Mouse (Mus musculus): ENCODE measurements around the gene Ak9. TPM values are rescaled to one million over a fixed set of nuclear protein-coding genes. Genes with fewer than 3 reads are reported as not detected.
A peak's percentile ranks its signal among the peaks of the same experiment; 100 is the strongest.

Gene Ak9
- polyA plus RNA-seq (2016; fragmentation: Nextera tagmentation; extraction: Ambion mirVana) = 0.35 and 0.44 TPM in 2 replicates

- Histone ChIP-seq H3K4me1 (peaks cover 9% of the 10 kb centered on the region), H3K4me3 (peak within 1 kb of the TSS; percentile 71), H3K4me2 (replicated peaks) (peak within 1 kb of the TSS; percentile 87), H3K36me3 (no peaks in the 10 kb centered on the region), H3K9ac (peak within 1 kb of the TSS; percentile 75), H3K27me3 (no peaks in the 10 kb centered on the region), H3K9me3 (replicated peaks) (no peaks in the 10 kb centered on the region), H3K27ac (peak within 1 kb of the TSS; percentile 78)
- ATAC-seq (ENCODE audit: low FRiP score) = peak; percentile 87
- WGBS = 1% methylated on average over 25 of the region's 25 CpGs
These were observed at the start of gene Ak9 for GRCm38 (mm10) chr10:41303639-41304444. Ak9 (plus strand) TSS chr10:41303980.

- Histone ChIP-seq H3K4me1 (no peaks in the 10 kb centered on the region), H3K9ac (no peak overlapping the region), H3K36me3 (peaks cover 23% of the 10 kb centered on the region), H3K27me3 (no peaks in the 10 kb centered on the region), H3K9me3 (replicated peaks) (no peaks in the 10 kb centered on the region), H3K27ac (no peak overlapping the region), H3K4me3 (no peak overlapping the region), H3K4me2 (replicated peaks) (no peak overlapping the region)
- ATAC-seq (ENCODE audit: low FRiP score) = no peak
- WGBS = 61% methylated on average over 8 of the region's 8 CpGs
These were observed 43.4 kb upstream of the Ak9 start for GRCm38 (mm10) chr10:41260243-41261006.

- no peak for ATAC-seq (ENCODE audit: low FRiP score)
- WGBS = 65% methylated on average over 1 of the region's 1 CpGs
- no peak overlapping the region for H3K9ac ChIP-seq
- peaks cover 17% of the 10 kb centered on the region for H3K36me3 ChIP-seq
- no peaks in the 10 kb centered on the region for H3K9me3 ChIP-seq (replicated peaks)
- H3K27ac ChIP-seq = no peak overlapping the region
- no peak overlapping the region for H3K4me3 ChIP-seq
- H3K27me3 ChIP-seq = no peaks in the 10 kb centered on the region
- H3K4me1 ChIP-seq = no peaks in the 10 kb centered on the region
- no peak overlapping the region for H3K4me2 ChIP-seq (replicated peaks)
These were observed 42.6 kb upstream of the Ak9 start for GRCm38 (mm10) chr10:41261218-41261617.

- H3K9ac ChIP-seq = no peak overlapping the region
- no peak overlapping the region for H3K4me3 ChIP-seq
- H3K27ac ChIP-seq = no peak overlapping the region
- H3K27me3 ChIP-seq = no peaks in the 10 kb centered on the region
- H3K9me3 ChIP-seq (replicated peaks) = no peaks in the 10 kb centered on the region
- no peak overlapping the region for H3K4me2 ChIP-seq (replicated peaks)
- no peaks in the 10 kb centered on the region for H3K4me1 ChIP-seq
- ATAC-seq (ENCODE audit: low FRiP score) = no peak
- peaks cover 16% of the 10 kb centered on the region for H3K36me3 ChIP-seq
These were observed 41.9 kb upstream of the Ak9 start for GRCm38 (mm10) chr10:41261889-41262288.

- Histone ChIP-seq H3K4me1 (no peaks in the 10 kb centered on the region), H3K4me2 (replicated peaks) (no peak overlapping the region), H3K27me3 (no peaks in the 10 kb centered on the region), H3K9ac (no peak overlapping the region), H3K4me3 (no peak overlapping the region), H3K27ac (no peak overlapping the region), H3K36me3 (peaks cover under 1% of the 10 kb centered on the region), H3K9me3 (replicated peaks) (no peaks in the 10 kb centered on the region)
- 44% methylated on average over 7 of the region's 7 CpGs for WGBS
- ATAC-seq (ENCODE audit: low FRiP score) = no peak
These were observed 31.9 kb upstream of the Ak9 start for GRCm38 (mm10) chr10:41271860-41272259.

GRCm38 (mm10) chr10:41274871-41275270, 28.9 kb upstream of the Ak9 start:
- WGBS = 88% methylated on average over 1 of the region's 1 CpGs
- no peak overlapping the region for H3K4me2 ChIP-seq (replicated peaks)

GRCm38 (mm10) chr10:41278808-41279207, 25.0 kb upstream of the Ak9 start:
- H3K27me3 ChIP-seq = no peaks in the 10 kb centered on the region
- H3K4me3 ChIP-seq = no peak overlapping the region
- no peaks in the 10 kb centered on the region for H3K9me3 ChIP-seq (replicated peaks)
- ATAC-seq (ENCODE audit: low FRiP score) = no peak
- no peak overlapping the region for H3K4me2 ChIP-seq (replicated peaks)
- no peak overlapping the region for H3K9ac ChIP-seq
- no peaks in the 10 kb centered on the region for H3K4me1 ChIP-seq
- peaks cover 7% of the 10 kb centered on the region for H3K36me3 ChIP-seq
- no peak overlapping the region for H3K27ac ChIP-seq
- 86% methylated on average over 1 of the region's 1 CpGs for WGBS

More at GRCm38 (mm10) chr10:41274871-41275270, 28.9 kb upstream of the Ak9 start:
- Histone ChIP-seq H3K27me3 (no peaks in the 10 kb centered on the region), H3K4me1 (no peaks in the 10 kb centered on the region), H3K27ac (no peak overlapping the region), H3K9ac (no peak overlapping the region), H3K36me3 (peaks cover 3% of the 10 kb centered on the region), H3K4me3 (no peak overlapping the region), H3K9me3 (replicated peaks) (no peaks in the 10 kb centered on the region)
- no peak for ATAC-seq (ENCODE audit: low FRiP score)

- no peak for ATAC-seq (ENCODE audit: low FRiP score)
- peaks cover 7% of the 10 kb centered on the region for H3K36me3 ChIP-seq
- 50% methylated on average over 6 of the region's 6 CpGs for WGBS
- H3K27me3 ChIP-seq = no peaks in the 10 kb centered on the region
- no peak overlapping the region for H3K27ac ChIP-seq
- H3K4me3 ChIP-seq = no peak overlapping the region
- no peaks in the 10 kb centered on the region for H3K9me3 ChIP-seq (replicated peaks)
- no peak overlapping the region for H3K4me2 ChIP-seq (replicated peaks)
- H3K9ac ChIP-seq = no peak overlapping the region
- H3K4me1 ChIP-seq = no peaks in the 10 kb centered on the region
These were observed 23.6 kb upstream of the Ak9 start for GRCm38 (mm10) chr10:41280177-41280576.

- Histone ChIP-seq H3K36me3 (peaks cover 7% of the 10 kb centered on the region), H3K9ac (no peak overlapping the region), H3K4me3 (no peak overlapping the region), H3K27ac (no peak overlapping the region), H3K4me1 (no peaks in the 10 kb centered on the region), H3K27me3 (no peaks in the 10 kb centered on the region), H3K4me2 (replicated peaks) (no peak overlapping the region), H3K9me3 (replicated peaks) (no peaks in the 10 kb centered on the region)
- WGBS = 92% methylated on average over 2 of the region's 2 CpGs
- ATAC-seq (ENCODE audit: low FRiP score) = no peak
These were observed 23.0 kb upstream of the Ak9 start for GRCm38 (mm10) chr10:41280796-41281195.

- no peak overlapping the region for H3K4me2 ChIP-seq (replicated peaks)
- H3K4me3 ChIP-seq = no peak overlapping the region
- H3K27me3 ChIP-seq = no peaks in the 10 kb centered on the region
- 92% methylated on average over 2 of the region's 2 CpGs for WGBS
- H3K4me1 ChIP-seq = no peaks in the 10 kb centered on the region
- no peak for ATAC-seq (ENCODE audit: low FRiP score)
- H3K9ac ChIP-seq = no peak overlapping the region
- no peaks in the 10 kb centered on the region for H3K9me3 ChIP-seq (replicated peaks)
- no peak overlapping the region for H3K27ac ChIP-seq
- H3K36me3 ChIP-seq = peaks cover 4% of the 10 kb centered on the region
These were observed 21.7 kb upstream of the Ak9 start for GRCm38 (mm10) chr10:41282086-41282485.

- Histone ChIP-seq H3K9me3 (replicated peaks) (no peaks in the 10 kb centered on the region), H3K36me3 (peaks cover 3% of the 10 kb centered on the region; the same call in 1 of the 2 replicates), H3K4me3 (no peak overlapping the region), H3K4me1 (peaks cover 5% of the 10 kb centered on the region), H3K9ac (no peak overlapping the region), H3K4me2 (replicated peaks) (no peak overlapping the region), H3K27ac (no peak overlapping the region), H3K27me3 (no peaks in the 10 kb centered on the region)
- no peak for ATAC-seq (ENCODE audit: low FRiP score)
- WGBS = 89% methylated on average over 3 of the region's 3 CpGs
These were observed 16.2 kb upstream of the Ak9 start for GRCm38 (mm10) chr10:41287618-41288017.

- Histone ChIP-seq H3K36me3 (no peaks in the 10 kb centered on the region; the same call in 1 of the 2 replicates), H3K9me3 (replicated peaks) (no peaks in the 10 kb centered on the region), H3K9ac (peak overlapping the region; percentile 50; the same call in 1 of the 2 replicates), H3K27ac (no peak overlapping the region), H3K4me2 (replicated peaks) (no peak overlapping the region), H3K4me1 (peaks cover 9% of the 10 kb centered on the region), H3K27me3 (no peaks in the 10 kb centered on the region), H3K4me3 (no peak overlapping the region)
- 85% methylated on average over 1 of the region's 1 CpGs for WGBS
- ATAC-seq (ENCODE audit: low FRiP score) = no peak
These were observed 15.7 kb upstream of the Ak9 start for GRCm38 (mm10) chr10:41288074-41288473.
